Mouse (Mus musculus) right cerebral cortex, postnatal 36 days (tissue): ENCODE data around the gene Tmem213.
A peak's percentile ranks its signal among the peaks of the same experiment; 100 is the strongest.

Experiments used
- DNase-seq, 2 experiments: peaks; one replicate each; pipeline ENCODE4 v3.0.0; 2022; ENCODE audit warnings: low spot score in 2 of 2, mixed read lengths in 1 of 2

Tmem213 gene

DNA sequence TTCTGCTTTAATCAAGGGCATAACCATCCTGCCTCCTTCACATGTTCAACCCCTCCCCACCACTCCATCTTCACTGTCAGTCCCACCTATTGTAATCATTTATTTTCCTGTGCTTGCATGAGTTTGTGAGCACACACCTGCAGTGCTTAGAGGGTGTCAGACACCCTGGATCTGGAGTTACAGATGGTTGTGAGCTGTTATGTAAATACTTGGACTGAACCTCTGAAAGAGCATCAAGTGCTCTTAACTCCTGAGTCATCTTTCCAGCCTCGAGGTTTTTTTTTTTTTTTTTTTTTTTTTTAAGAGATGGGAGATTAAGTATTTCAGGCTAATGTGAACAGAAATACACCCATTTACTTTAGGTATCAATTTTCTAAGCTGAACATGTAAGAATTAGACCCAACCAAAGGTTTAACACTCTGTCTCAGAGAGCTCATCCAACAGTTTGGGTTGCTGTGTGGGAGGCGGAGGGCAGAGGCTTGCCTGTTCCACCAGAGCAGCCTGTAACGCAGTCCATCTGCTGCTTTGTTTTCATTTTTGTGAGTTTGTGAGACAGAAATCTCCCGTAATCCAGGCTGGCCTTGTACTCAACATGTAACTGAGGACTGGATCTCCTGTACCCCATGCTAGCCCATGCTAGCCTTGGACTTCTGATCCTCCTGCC is 7.2 kb downstream of the Tmem213 start:
- DNase-seq = peak in 1 of 2 experiments; percentile 40

DNA sequence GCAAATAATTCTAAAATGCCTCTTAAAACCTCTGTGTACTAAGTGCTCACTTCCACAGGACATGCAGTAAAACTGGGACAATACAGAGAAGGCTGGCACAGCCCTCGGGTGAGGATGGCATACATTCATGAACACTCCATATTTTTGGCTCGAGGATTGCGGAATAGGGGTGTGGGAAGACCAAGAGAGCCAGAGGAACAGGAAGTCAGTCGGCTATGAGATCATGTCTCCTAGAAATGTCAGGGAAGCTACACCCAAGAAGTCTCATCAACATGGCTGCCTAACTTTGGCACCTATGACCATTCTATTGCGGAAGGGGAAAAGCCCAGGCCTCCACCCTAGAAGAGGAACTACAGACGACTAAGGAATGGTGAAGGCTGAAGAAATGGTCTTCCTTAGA is 9.3 kb downstream of the Tmem213 start:
- no peak for DNase-seq

DNA sequence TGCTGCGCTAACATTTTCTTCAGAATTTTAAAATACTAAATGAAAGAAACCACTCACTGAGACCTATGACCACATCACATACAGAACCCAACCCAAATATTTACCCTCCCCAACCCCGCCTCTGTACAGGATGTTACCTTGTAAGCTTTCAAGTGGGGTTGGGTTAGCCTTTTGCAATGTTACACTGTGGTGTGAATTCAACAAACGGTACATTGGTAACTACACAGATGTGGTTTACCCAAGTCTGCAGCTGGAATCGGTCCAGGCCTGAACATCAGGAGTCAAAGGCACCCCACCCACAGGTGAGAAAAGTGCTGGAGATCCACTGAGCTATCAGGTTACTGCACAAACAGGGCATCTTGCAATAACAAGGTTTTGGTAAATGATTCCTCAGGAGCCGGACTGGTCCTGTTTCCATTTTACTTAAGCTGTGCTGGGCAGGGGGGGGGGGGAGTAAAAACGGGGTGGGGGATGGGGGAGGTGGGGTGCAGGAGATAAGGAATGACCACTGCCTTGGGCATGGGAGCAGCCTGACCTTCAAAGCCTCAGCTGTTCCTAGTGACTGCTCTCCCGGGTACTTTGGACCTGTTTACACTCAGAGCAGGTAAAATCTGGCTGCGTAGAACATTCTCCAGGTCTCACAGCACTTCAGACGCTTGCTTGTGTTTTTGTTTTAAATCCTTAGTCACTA is 11.8 kb downstream of the Tmem213 start:
- DNase-seq = no peak

DNA sequence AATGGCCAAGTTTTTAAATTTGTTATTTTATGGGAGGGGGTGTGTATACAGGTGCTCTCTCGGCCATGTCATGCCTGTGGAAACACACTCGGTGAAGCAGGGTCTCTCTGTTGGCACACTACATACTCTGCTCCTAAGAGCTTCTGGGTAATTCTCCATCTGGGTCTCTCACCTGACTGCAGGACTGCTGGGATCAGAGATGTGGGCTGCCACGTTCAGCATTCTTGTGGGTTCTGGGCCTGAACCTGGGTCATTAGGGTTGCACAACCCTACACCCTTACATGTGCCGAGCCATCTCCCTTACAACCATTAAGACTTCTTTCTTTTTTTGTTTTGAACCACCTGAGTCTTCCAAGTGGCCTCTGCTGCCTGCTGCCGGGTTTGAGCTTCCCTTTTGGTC is 12.8 kb downstream of the Tmem213 start:
- DNase-seq = no peak

DNA sequence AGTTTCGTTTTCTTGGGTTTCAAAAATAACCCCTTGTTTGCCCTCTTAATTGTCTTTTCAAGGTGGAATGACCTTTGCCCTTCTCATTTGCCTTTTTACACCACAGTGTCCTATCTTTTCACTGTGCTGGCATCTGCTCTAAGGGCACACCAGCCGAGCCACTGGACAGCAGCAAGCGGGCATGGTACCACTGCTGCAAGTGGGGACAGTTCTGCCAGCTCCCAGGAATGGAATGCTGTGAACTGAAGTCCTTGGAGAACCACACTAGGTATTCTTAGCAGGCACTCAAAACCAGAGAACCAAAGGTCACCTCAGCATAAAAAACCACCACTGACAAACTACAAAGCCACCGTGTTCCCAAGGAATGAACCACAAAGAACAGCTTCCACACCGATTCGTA is 13.7 kb downstream of the Tmem213 start:
- DNase-seq = no peak

DNA sequence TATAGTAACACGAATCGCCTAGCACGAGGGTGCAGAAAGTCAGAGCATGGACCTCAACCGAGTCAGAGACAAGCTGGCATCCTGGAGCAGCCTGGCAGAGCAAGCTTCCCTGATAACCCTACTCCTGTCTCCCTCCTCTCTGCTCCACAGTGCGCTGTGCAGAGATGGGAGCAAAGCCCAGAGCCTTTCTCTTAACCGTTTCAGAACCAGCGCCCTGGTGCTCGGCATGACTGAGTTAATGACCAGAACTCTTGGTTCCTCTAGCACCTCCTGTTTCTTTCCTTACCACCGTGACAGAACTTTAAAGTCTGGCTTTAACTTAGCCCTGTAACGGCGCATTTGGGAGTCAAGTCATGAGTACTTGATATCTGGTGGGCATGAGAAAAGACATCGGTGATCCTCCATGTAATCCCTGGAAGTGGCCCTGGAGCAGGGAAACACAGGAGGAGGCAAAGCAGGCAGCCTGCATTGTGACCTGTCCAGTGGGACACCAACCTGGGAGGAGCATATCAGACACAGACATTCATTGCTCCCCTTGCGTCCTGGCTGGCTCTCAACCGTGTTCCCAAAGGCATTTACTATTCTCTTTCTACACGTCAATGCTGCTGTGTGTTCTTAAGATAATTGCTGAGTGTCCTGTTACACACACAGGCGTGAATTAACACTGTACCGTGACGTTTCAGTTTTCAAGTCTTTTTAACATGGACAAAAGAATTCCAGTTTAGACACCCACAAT is 14.6 kb downstream of the Tmem213 start:
- DNase-seq = no peak

DNA sequence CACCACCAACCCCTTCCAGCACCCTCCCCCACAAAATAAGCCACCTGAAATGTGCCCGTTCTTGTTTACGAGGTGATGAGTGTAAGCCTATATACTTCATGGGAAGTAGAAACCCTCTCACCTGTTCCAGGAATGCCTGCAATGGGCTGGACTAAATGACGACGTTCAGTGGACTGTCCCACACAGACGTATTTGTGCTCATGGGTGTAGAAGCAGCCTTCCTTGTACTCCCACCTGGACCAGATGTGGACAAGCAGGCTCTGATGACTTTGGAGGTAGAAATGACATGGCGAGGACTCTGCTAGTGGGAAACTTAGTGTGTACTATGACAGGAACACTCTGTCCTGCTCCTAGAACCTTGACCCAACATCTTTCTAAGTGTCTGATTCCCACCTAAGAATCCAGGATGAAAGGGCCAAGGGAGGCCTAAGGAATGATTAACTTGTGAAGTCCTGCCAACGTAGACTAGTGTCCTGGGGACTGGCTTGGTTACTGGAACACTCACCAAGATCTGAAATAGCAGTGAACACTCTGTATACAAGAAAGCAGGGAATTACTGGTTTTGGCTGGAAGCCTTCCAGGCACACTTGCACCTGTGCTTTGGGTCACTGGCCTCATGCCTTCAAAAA is 15.3 kb downstream of the Tmem213 start, which contains the start of gene Atp6v0a4:
Atp6v0a4 (minus strand) TSS at position 380 of the 629 bp plus-strand sequence.
- no peak for DNase-seq

DNA sequence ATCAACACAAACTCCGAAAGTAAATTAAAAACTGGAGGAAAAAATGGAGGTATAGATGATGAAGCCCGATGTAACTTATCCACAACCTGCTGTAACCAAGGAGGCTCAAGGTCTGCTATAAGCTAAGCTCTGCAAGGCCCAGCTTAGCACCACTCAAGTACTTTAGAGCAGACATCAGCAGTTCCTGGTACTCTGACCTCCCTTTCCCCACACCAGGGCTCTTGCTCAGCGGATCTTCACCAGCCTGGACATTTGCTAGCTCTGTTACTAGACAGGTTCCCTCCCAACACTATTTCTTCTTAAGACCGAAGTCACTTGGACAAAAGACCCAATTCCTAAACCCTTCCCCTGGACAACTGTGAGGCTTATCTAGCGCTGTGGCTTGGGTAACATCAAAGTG is 15.8 kb downstream of the Tmem213 start:
- no peak for DNase-seq

DNA sequence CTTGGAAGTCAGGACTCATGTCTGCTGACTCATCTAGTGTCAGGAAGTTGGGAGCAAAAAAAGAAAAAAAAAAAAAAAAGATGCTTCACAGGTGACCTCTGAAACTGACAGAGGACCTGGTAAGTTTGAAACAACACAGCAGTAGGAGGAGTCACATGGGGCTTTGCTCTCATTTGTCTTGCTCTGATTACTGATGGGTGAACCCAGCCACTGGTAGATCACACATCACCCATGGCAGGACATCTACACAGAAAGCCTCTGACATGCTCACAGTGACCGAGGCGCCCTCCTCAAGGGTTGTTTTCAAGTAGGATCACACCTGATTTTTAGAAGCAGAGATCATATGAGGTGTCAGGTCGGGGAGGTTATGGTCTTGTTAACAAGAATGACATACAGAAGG is 16.4 kb downstream of the Tmem213 start:
- no peak for DNase-seq

DNA sequence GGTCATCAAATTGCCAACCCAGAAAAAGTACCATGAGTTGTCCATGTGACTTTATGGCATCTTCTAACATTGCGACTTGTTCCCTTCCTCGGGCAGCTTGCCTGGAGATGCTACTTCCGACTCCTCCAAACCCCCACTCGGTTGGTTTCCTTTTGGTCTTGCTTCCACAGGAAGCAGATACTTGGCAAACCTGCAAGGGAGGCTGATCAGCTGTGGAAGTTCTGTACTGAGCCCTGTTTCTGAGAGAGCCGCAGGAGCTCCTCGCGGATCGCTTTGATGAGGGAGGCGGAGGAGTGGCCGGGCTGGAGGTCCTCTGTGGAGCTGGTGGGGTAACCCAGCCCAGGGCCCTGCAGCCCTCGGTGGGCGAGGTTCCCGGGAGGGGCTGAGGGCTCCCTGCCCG is 19.1 kb downstream of the Tmem213 start:
- no peak for DNase-seq

DNA sequence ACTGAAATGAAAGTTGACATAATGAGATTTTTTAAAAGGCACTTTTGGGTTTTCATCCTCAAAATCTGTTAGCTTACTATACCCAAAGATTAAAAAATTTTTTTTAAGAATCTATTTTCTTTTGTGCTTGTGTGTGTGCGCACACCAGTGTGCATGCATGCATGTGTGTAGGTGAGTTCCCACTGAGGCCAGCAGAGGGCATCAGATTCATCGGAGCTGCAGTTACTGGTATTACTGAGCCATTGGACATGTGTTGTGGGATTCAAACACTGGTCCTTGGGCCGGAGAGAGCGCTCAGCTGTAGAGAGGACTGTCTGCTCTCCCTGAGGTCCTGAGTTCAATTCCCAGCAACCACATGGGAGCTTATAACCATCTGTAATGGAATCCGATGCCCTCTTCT is 20.8 kb downstream of the Tmem213 start:
- DNase-seq = no peak

DNA sequence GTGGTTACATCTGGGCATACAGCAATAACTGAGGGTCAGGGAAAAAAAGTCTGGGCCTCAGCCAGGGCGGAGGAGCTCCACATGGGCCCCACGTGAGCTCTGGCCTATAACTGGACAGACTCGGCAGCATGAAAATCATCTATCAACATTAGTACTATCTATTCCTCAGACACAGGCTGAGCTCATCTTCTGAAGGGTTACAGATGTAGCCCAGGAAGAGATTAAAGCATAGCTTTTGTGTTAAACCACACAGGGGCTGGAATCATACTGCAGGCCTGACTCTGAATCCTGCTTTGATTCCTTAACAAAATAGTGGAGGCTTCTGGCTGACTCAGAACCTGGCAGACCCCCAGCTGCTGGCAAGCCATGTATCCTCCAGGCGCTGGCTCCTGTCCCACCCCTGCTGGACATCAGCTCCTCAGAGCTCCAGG is 22.8 kb downstream of the Tmem213 start:
- DNase-seq = no peak

DNA sequence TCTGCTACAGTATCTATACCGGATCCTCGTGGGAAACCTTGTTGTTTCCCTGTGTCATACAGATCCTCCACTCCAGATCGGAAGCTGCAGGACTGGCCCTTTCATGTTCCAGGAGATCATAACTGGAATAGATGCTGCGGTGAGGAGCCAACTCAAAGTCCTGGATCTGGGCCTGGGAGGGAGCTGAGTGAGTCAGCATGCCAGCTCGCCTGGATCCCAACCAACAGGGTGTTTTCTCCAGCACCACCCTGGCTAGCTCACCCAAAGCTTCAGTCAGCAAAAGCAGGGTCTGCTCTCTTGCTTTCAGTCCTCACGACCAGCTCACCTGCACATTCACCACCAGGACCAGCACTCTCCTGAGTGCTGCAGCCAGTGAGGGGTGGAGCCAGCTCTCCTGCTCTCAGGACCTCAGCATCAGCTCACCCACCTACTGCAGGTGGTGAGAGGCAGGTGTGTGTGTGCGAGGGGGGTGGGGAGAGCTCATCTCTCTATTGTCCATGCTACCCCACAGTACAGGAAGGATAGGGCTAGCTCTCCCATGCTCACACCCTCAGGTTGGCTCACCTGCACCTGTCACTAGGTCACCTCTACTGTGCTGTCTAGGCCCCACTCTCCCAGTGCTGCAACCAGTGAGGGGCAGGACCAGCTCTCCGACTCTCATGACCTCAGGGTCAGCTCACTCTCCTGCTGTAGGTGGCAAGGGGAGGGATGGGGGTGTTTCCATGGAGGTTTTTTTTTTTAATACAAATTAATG is 25.9 kb downstream of the Tmem213 start:
- DNase-seq = peak; percentile 64 to 65

DNA sequence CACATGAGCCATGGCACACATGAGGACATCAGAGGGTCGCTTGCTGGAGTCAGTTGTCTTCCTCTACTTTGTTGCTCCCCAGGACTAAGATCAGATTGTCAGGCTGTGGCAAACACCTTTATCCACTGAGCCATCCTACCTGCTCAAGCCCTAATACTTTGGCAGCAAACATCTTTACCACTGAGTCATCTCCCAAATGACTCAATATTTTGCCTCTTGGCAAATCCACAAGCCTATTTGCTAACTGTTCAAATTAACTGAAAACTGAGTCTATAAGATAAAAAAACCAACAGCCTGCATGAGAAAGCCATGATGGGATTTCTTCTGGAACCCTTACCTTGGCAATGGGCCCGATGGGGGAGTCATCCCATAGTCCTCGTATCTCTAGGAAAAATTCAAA is 30.0 kb downstream of the Tmem213 start:
- DNase-seq = no peak

DNA sequence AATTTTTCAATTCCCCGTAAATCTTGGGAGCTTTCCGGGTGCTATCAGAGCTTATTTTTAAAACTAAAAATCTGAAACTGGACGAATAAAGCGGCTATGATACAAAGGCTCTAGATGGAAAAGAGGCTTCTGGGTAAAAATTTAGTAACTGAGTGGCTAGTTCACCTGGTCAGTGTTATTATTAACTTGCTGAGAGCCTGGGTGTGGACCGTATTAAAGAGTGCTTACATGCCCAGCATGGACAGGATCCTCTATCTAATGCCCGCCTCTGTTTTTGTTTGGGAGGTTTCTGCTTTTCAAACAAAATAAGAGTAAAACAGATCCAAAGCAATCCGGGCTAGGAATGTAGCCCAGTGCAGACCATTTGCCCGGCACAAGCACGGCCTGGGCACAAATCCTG is 31.3 kb downstream of the Tmem213 start:
- DNase-seq = no peak

DNA sequence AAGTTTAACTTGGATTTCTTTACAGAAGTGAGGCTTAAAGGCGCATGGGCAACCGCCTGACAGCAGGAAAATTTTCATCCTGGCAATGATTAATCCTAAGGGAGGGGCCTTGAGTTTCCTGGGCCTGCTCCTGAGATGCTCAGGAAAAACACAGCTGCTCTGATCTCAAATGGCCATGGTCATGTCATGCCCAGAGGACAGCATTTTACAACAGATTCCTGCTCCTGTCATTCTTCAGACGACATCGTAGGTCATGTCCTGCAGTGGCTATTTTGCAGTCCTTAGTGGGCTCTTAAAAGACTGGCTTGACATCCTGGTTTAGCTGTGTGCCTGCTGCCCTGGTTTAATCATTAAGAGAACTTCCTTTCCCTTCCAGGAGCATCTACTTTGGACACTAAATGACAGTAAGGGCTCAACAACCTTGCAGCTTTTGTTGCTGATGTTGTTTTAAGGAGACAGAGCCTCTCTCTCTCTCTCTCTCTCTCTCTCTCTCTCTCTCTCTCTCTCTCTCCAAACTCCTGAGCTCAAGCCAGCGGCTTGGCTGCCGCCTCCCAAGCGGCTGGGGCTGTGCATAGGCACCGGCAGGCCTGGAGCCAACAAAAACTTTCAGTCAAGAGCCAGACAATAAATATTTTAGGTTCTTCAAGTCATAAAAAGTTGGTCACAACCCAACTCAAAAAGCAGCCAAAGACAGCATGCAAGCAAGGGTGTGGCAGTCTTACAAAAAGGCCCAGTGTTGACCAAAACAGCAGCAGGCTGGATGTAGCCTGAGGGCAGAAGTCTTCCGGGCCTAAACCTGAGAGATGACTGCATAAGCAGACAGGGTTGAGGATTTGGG is 35.3 kb downstream of the Tmem213 start:
- no peak for DNase-seq

DNA sequence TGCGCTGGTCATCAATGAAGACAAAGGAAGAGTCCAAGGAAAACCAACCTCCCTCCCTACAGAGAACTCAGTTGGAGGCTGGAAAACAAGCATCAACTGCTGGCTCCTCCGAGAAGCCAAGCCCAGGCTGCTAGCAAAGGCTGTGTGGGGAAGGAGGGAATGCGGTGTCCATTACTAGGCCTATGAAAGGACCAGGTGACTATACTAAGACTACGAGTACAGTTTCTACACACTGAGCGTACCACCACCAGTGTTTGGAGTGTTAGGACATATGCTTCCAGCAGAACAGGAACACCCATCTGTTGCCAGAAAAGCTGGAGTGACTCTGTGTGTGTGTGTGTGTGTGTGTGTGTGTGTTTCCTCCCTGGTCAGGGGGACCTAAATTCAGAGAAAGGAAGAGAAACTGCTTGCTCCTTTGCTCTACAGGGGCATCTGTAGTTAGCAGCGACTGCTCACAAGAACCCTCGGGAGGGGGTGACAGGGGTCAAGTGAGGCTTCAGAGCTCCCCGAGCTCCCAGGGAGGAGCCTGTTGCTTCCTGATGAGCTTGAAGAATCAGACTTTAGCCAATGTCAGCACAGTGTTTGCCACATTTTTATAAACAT is 36.5 kb downstream of the Tmem213 start:
- no peak for DNase-seq

DNA sequence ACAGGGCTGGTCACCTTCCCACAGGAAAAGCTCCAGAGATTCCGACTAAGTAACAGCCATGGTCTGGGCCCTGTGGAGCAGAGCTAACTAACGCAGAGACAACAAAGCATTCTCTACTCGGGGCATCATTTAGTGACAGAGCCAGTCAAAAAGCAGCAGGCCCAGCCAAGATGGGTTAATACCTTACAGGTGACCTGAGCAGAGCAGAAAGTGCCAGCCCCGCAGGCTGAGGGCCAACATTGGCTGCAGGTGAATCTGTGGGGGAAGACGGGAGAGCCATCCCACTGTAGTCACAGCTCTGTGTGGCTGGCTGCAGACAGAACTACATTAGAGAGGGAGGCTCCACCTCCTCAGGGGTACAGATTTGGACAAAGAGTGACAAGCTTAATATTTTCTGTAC is 38.2 kb downstream of the Tmem213 start:
- DNase-seq = no peak

DNA sequence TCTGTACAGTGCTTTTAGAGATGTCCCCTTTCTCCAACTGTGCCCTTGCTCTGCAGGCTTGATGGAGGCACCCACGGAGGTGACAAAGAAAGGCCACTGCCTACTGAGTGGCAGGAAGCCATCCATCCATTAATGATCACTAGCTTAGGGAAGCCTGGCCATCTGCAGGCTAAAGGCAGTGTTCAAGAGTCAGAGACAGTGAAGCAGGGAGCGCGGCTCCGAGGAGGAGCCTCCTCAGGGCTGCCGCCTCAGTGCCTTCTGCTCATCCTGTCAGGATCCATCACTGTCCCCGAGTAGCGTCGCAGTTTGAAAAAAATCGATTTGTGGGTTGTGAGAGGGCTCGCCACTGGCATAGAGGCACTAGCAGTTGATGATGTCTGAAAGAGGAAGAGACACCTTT is 39.6 kb downstream of the Tmem213 start:
- DNase-seq = no peak

DNA sequence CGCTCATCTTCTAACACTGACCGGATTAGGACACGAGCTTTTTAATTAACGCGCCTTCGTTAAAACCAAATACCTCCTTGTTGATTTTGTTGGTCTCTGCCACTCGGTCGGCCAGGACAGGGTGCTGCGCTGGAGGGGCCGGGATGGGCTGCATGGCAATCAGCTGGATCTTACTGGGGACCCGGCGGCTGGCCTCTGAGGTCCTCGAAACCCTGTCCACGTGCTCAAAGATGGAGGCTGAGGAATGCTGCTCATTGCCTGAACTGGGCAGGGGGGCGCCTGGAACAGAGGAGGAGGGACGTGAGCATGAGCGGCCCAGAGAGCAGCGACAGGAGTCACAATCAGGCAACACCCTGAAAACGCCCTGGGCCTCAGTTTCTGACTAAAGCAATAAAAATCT is 40.4 kb downstream of the Tmem213 start:
- DNase-seq = no peak
